Comparison of ENCODE assay signal across 20 mouse cellular contexts in the genomic region with DNA sequence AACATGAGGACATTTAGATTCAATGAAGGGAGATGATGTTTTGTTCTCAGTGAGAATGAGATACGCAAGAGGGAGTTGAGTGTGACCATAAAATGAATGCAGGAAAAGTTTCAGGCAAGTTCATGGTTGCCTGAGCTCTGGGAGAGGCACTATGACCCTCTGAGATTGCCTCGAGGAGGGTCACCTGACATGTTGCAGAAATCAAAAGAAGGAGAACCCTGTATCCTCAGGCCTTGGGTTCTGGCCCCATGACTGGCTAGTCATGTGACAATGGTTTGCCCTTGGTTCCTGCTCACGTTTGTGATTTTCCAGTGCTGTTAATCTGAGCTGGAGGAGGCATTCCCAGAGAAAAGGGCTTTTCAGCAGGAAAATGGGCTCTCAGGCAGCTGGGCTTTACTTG.
A peak's percentile ranks its signal among the peaks of the same experiment; 100 is the strongest.
DNase-seq lines count a peak whose midpoint lies in the region; ATAC-seq and TF ChIP-seq lines count a peak whose summit lies in the region.
"Had no signal": no experiment of that assay in that cellular context is flagged by ENCODE, and none has a peak within 500 bp of the region (broad histone marks: within the 10 kb centered on the region; RNA-seq: fewer than 3 reads in every experiment).

No protein-coding gene starts in this region.

- no peak for TF ChIP-seq CTCF in intestine, postnatal 0 days (IDR thresholded peaks at IDR 0.05; ENCODE audit: low read depth)
- no peak for TF ChIP-seq CTCF in left cerebral cortex, adult 2 months (IDR thresholded peaks at IDR 0.05)
- no peak for TF ChIP-seq CTCF in kidney, postnatal 0 days (IDR thresholded peaks at IDR 0.05; ENCODE audit: low read depth)

- no peak overlapping the region for H3K9ac ChIP-seq in intestine, embryonic 15.5 days
- H3K9ac ChIP-seq in intestine, postnatal 0 days (ENCODE audit: low read depth, low read length) = no peak overlapping the region
- H3K9ac ChIP-seq in kidney, postnatal 0 days (ENCODE audit: low read depth, low read length) = no peak overlapping the region
- H3K9ac ChIP-seq: embryonic facial prominence, embryonic 15.5 days; forebrain, embryonic 15.5 days; heart, embryonic 12.5 days; hindbrain, embryonic 14.5 days had no signal

- H3K27me3 ChIP-seq in intestine, embryonic 15.5 days (replicated peaks) = no peaks in the 10 kb centered on the region
- no peaks in the 10 kb centered on the region for H3K27me3 ChIP-seq in intestine, postnatal 0 days (replicated peaks; ENCODE audit: control insufficient read depth, insufficient read depth, low read length)
- no peaks in the 10 kb centered on the region for H3K27me3 ChIP-seq in kidney, postnatal 0 days (ENCODE audit: insufficient read depth, low read length)
- H3K27me3 ChIP-seq: embryonic facial prominence, embryonic 15.5 days; forebrain, embryonic 15.5 days; heart, embryonic 12.5 days had no signal

- H3K4me3 ChIP-seq in intestine, embryonic 15.5 days (replicated peaks) = no peak overlapping the region
- no peak overlapping the region for H3K4me3 ChIP-seq in intestine, postnatal 0 days (ENCODE audit: low read depth, low read length)
- H3K4me3 ChIP-seq in left cerebral cortex, adult 2 months = no peak overlapping the region
- H3K4me3 ChIP-seq in kidney, postnatal 0 days (replicated peaks; ENCODE audit: low read depth, low read length) = no peak overlapping the region
- H3K4me3 ChIP-seq: embryonic facial prominence, embryonic 15.5 days; erythroblast, embryonic 14.5 days; forebrain, embryonic 10.5 days; forebrain, embryonic 15.5 days; heart, embryonic 12.5 days; hindbrain, embryonic 10.5 days had no signal

- intact Hi-C loops in left cerebral cortex, adult 2 months (cut with DNase I) = loop anchor here (2.0 kb wide), 1 partner anchor 145 kb away; the partner anchor contains the start of gene Atp1a1

- H3K4me1 ChIP-seq in intestine, embryonic 15.5 days (replicated peaks) = no peaks in the 10 kb centered on the region
- H3K4me1 ChIP-seq in intestine, postnatal 0 days (replicated peaks; ENCODE audit: control insufficient read depth, insufficient read depth, low read length) = no peaks in the 10 kb centered on the region
- no peaks in the 10 kb centered on the region for H3K4me1 ChIP-seq in kidney, postnatal 0 days (replicated peaks; ENCODE audit: insufficient read depth, low read length)
- H3K4me1 ChIP-seq: embryonic facial prominence, embryonic 15.5 days; forebrain, embryonic 15.5 days; heart, embryonic 12.5 days had no signal

- H3K4me2 ChIP-seq in intestine, embryonic 15.5 days (replicated peaks) = no peak overlapping the region
- H3K4me2 ChIP-seq in intestine, postnatal 0 days (replicated peaks; ENCODE audit: low read depth) = no peak overlapping the region
- no peak overlapping the region for H3K4me2 ChIP-seq in kidney, postnatal 0 days (ENCODE audit: low read length)
- H3K4me2 ChIP-seq: embryonic facial prominence, embryonic 15.5 days; forebrain, embryonic 15.5 days; heart, embryonic 12.5 days; hindbrain, embryonic 14.5 days had no signal

- DNase-seq in left cerebral cortex, adult 2 months (ENCODE audit: extremely low spot score in 1 of 2, low spot score in 2 of 2) = no peak
- no peak for DNase-seq in left cerebral cortex, adult 8-10 months (ENCODE audit: low spot score in 2 of 2)
- no peak for DNase-seq in kidney, postnatal 0 days (ENCODE audit: low spot score)
- peak; percentile 51 to 54 for DNase-seq in kidney, postnatal 36 days
- DNase-seq in embryo, embryonic 10 days (ENCODE audit: low spot score) = no peak
- no peak for DNase-seq in cerebellum, adult 11-12 months
- DNase-seq: adrenal gland, postnatal 10 days; cerebellum, adult 18-20 months; cerebellum, adult 9-11 months; embryo, embryonic 11 days; gastrocnemius, postnatal 10 days had no signal

- no peak overlapping the region for H3K27ac ChIP-seq in intestine, embryonic 15.5 days
- H3K27ac ChIP-seq in intestine, postnatal 0 days (ENCODE audit: low read depth, low read length) = no peak overlapping the region
- H3K27ac ChIP-seq in left cerebral cortex, adult 2 months = 0 out of 2 replicates have a peak overlapping the region, but pooled peaks have one; percentile 6
- H3K27ac ChIP-seq in kidney, postnatal 0 days = peak overlapping the region; percentile 50; the same call in 1 of the 2 replicates
- H3K27ac ChIP-seq: embryonic facial prominence, embryonic 15.5 days; forebrain, embryonic 10.5 days; forebrain, embryonic 15.5 days; hindbrain, embryonic 10.5 days; hindbrain, embryonic 14.5 days had no signal

- WGBS in intestine, embryonic 15.5 days = 64% methylated on average over 3 of the region's 3 CpGs
- 48% methylated on average over 3 of the region's 3 CpGs for WGBS in intestine, postnatal 0 days
- whole genome bisulfite sequencing in kidney, postnatal 0 days = 53% methylated on average over 3 of the region's 3 CpGs

- ATAC-seq in intestine, embryonic 15.5 days = peak; percentile 51; the same call in 1 of the 2 replicates
- ATAC-seq in intestine, postnatal 0 days = no peak; the same call in 1 of the 2 replicates
- no peak; the same call in 1 of the 2 replicates for ATAC-seq in kidney, postnatal 0 days (replicated peaks; ENCODE audit: low FRiP score, low read depth)

- H3K9me3 ChIP-seq in intestine, embryonic 15.5 days = no peaks in the 10 kb centered on the region
- no peaks in the 10 kb centered on the region for H3K9me3 ChIP-seq in intestine, postnatal 0 days (ENCODE audit: control insufficient read depth)
- 0 out of 2 replicates have a peak, but pooled peaks cover 3% of the 10 kb centered on the region for H3K9me3 ChIP-seq in kidney, postnatal 0 days (replicated peaks; ENCODE audit: low read length)
- H3K9me3 ChIP-seq: embryonic facial prominence, embryonic 15.5 days; forebrain, embryonic 15.5 days had no signal

- H3K36me3 ChIP-seq in intestine, embryonic 15.5 days = no peaks in the 10 kb centered on the region
- no peaks in the 10 kb centered on the region for H3K36me3 ChIP-seq in intestine, postnatal 0 days (ENCODE audit: control insufficient read depth, insufficient read depth)
- H3K36me3 ChIP-seq in kidney, postnatal 0 days (ENCODE audit: insufficient read depth, low read length) = no peaks in the 10 kb centered on the region
- H3K36me3 ChIP-seq: embryonic facial prominence, embryonic 15.5 days; forebrain, embryonic 10.5 days; forebrain, embryonic 15.5 days; heart, embryonic 12.5 days; hindbrain, embryonic 10.5 days had no signal

Comparison
In these comparisons a context has a peak if more than half of its experiments do, and no peak if none do; other contexts are left out.
1. DNase-seq: peak in kidney, postnatal 36 days (2 of 2); none in left cerebral cortex, adult 2 months (0 of 2), left cerebral cortex, adult 8-10 months (0 of 2), kidney, postnatal 0 days (single experiment), embryo, embryonic 10 days (single experiment) and cerebellum, adult 11-12 months (single experiment).
2. H3K27ac ChIP-seq: peak in left cerebral cortex, adult 2 months (single experiment) and kidney, postnatal 0 days (single experiment); none in intestine, embryonic 15.5 days (single experiment) and intestine, postnatal 0 days (single experiment).